Mouse (Mus musculus): ENCODE results near the gene Rpl22. TPM values are rescaled to one million over a fixed set of nuclear protein-coding genes. Genes with fewer than 3 reads are reported as not detected.

The Rpl22 gene
- 192 and 232 TPM in 2 replicates for polyA plus RNA-seq (2012; rRNA removed)

- peak; percentile 94 to 98 for DNase-seq (ENCODE audit: extremely low spot score in 1 of 2, low spot score in 1 of 2)
Observed at GRCm38 (mm10) chr4:152325574-152326411, at the start of gene Rpl22. Gene Rpl22 (plus strand): TSS chr4:152325742.

DNA sequence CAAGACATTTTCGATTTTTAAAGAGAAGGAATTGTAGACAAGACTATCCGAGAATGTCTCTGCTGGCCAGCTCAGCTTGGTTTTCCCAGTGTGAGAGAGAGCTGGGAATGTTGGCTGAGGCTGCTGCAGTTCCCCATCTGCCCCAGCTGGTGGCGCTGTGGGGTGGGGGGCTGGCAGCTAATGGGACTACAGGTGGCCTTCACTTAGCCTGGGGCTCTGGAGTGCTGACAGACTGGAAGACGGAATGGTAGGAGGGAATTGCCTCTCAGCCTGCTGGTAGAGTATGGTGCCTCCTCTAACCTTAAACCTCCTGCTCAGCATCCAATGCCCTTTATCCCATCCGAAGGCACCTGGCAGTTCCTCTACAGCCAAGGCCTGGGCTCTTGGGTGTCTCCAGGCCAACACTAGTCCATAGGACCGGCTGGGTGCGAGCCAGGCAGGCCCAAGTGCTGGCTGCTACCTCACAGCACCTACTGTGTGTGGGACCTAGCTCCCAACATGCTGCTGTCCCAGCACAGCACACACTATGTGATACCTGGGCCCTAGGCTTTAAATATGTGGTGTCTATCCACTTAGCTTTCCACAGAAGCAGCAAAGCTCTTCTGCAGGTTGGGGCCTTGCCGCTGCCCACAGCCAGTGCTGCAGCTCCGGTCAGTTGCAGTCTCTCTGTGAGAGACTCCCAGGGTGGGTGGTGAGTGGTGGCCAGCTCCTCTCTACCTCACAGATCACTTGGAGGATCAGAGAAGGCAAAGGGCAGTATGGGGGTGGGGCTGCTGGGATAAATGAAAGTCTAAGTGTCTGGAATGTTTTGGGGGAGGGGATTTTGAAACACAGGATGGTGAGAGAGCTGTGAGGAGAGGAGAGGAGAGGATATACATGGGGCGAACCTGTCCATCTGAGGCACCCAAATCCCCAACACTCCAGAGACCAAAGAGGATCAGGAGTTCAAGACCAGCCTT, 48.9 kb upstream of the Rpl22 start:
- DNase-seq (ENCODE audit: extremely low spot score in 1 of 2, low spot score in 1 of 2), result no peak

DNA sequence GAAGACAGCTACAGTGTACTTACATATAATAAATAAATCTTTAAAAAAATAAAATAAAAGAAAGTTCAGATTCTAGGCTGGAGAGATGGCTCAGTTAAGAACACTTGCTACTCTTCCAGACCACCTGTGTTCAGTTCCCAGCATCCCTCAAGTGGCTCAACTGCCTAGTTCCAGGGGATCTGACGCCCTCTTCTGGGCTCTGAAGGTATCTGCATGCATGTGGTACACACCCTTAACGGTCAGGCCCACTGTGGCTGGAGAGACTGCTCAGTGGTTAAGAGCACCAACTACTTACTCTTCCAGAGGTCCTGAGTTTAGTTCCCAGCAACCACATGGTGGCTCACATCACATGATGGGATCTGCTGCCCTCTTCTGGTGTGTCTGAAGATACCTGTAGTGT, 47.6 kb upstream of the Rpl22 start:
- no peak for DNase-seq (ENCODE audit: extremely low spot score in 1 of 2, low spot score in 1 of 2)

- DNase-seq (ENCODE audit: extremely low spot score in 1 of 2, low spot score in 1 of 2), result peak in 1 of 2 experiments; percentile 69
Observed at GRCm38 (mm10) chr4:152278986-152279385, 46.6 kb upstream of the Rpl22 start.

GRCm38 (mm10) chr4:152281601-152282000, 43.9 kb upstream of the Rpl22 start:
- DNase-seq (ENCODE audit: extremely low spot score in 1 of 2, low spot score in 1 of 2), result no peak

- DNase-seq (ENCODE audit: extremely low spot score in 1 of 2, low spot score in 1 of 2), result no peak
Observed at GRCm38 (mm10) chr4:152282721-152283120, 42.8 kb upstream of the Rpl22 start.

GRCm38 (mm10) chr4:152283186-152283950, 42.2 kb upstream of the Rpl22 start:
- DNase-seq (ENCODE audit: extremely low spot score in 1 of 2, low spot score in 1 of 2), result peak in 1 of 2 experiments; percentile 86

GRCm38 (mm10) chr4:152285505-152285904, 40.0 kb upstream of the Rpl22 start:
- DNase-seq (ENCODE audit: extremely low spot score in 1 of 2, low spot score in 1 of 2), result peak in 1 of 2 experiments; percentile 78

DNA sequence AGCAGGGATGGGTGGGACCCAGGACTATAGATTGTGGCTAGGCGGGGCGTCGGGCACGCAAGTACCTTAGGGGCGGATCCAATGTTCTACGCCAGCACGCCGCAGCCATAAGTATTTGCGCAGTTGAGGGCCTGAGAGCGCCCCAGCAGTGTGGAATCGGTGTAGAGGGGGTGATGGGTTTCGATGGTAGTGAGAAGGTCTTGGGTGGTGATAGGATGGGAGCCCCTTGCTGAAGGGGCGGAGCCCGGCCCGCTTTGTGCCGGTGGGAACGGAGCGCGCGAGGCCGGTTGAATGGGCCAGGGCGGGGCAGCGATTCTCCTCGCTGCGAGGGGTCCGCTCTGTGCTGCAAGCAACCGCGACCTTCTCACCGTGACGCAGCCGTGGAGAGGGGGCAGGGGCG, 39.4 kb upstream of the Rpl22 start:
- peak in 1 of 2 experiments; percentile 54 for DNase-seq (ENCODE audit: extremely low spot score in 1 of 2, low spot score in 1 of 2)

GRCm38 (mm10) chr4:152286887-152287286, 38.7 kb upstream of the Rpl22 start:
- peak in 1 of 2 experiments; percentile 45 for DNase-seq (ENCODE audit: extremely low spot score in 1 of 2, low spot score in 1 of 2)

DNA sequence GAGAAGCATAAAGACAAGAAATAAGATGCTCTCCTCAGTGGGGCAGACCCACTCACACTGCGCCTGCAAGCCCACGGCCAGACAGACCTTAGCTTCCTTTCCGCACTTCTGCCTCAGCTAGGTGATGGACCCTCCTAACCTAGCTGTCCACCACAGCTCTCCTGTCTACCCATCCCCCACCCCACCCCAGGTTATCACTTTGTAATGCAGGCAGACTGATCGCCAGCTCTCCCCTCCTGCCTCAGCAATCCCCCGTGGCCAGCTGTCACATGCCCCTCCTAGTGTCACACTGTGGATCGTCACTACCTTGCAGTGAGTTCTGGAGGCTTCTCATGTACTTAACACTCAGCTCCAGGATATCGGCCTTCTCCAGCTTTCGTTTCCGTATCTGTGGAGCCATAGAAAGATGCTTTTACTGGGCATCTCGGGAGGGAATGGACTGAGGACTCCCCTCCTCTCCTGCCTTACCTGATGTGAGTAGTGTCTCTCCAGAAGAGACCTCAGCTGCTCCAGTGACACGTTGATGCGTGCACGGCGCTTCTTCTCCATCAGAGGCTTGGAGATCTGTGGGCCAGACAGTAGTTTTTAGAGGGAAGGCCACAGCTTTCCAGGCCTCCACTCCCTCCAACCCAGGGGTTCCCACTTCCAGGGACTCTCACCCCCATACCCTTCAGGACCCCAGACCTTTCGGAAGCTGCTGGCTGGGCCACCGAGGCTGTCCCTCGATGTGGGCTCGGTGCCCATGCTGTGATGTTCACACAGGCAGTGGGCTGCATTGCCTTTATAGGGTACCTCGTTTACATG, 38.0 kb upstream of the Rpl22 start:
- no peak for DNase-seq (ENCODE audit: extremely low spot score in 1 of 2, low spot score in 1 of 2)

GRCm38 (mm10) chr4:152288398-152288945, 37.1 kb upstream of the Rpl22 start:
- no peak for DNase-seq (ENCODE audit: extremely low spot score in 1 of 2, low spot score in 1 of 2)

DNA sequence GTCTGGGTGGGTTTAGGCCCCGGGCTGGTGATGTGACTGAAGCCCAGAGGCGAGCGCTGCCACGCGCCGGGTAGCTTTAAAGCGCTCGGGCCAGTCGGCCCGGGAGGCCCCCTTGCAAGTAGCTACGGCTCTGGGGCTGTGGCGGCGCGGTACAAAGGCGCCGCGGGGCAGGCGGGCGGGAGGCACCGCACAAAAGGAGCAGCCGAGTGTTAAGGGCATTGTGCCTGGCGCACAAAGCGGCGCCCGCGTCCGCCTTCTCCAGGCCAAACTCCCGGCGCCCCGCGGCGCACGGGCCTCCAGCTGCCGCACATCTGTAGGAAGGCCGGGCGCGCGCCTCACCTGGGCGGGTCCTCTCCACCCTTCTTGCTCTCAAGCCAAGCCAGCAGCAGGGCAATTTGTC, 35.2 kb upstream of the Rpl22 start:
- DNase-seq (ENCODE audit: extremely low spot score in 1 of 2, low spot score in 1 of 2), result no peak

DNA sequence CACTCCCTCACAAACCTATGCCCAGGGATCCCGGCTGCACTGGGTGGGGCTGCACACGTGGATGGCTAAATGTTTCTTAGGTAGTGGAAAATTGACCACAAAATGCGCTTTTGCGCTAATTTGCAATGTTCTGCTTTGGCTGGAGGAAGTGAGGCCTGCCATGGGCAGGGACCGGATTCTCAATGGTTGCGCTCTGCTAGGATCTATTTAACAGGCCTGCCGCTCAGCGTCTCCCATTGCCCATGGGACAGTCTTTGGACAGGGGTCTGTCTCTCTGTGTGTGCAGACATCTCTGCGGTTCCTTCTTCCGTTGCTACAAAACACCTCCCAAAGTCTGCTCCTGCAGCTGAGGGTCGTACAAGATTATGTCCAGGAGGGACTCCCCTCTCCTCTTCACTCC, 34.6 kb upstream of the Rpl22 start:
- DNase-seq (ENCODE audit: extremely low spot score in 1 of 2, low spot score in 1 of 2), result no peak

DNA sequence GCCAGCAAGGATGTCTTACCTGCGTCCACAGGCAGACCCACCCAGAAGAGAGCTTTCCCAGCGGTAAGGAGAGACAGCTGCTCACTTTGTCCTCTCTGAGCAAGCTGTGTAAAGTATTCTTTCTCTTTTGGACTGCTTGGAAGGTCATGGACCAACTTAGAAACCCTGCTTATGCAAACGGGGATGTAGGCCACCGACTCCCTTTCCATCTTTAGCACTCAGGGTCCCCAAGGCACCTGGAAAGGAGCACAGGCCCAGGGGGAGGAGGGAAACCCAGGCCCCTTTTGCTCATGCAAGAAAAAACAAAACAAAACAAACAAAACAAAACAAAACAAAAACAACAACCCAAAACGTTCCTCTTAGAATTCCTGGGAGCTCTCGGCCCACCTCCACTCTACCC, 34.0 kb upstream of the Rpl22 start, which contains the start of gene Hes3:
TSS of gene Hes3 (minus strand) at position 101 of the 400 bp plus-strand sequence.
- DNase-seq (ENCODE audit: extremely low spot score in 1 of 2, low spot score in 1 of 2), result no peak

GRCm38 (mm10) chr4:152292102-152292765, 33.3 kb upstream of the Rpl22 start:
- no peak for DNase-seq (ENCODE audit: extremely low spot score in 1 of 2, low spot score in 1 of 2)

GRCm38 (mm10) chr4:152294188-152294929, 31.2 kb upstream of the Rpl22 start:
- no peak for DNase-seq (ENCODE audit: extremely low spot score in 1 of 2, low spot score in 1 of 2)

- DNase-seq (ENCODE audit: extremely low spot score in 1 of 2, low spot score in 1 of 2), result no peak
Observed at GRCm38 (mm10) chr4:152295916-152296315, 29.6 kb upstream of the Rpl22 start.

Data from frontal cortex, adult 2 months (tissue).